Mouse (Mus musculus): Measurements from ENCODE around the gene Vmn2r90.

- TF ChIP-seq CTCF (conservative IDR thresholded peaks at IDR 0.05; ENCODE audit: insufficient read depth, insufficient read length, low read depth, low read length) (no peak), POLR2A (IDR thresholded peaks at IDR 0.05; ENCODE audit: low read depth, low read length) (no peak)
These were observed 48.3 kb upstream of the Vmn2r90 start for GRCm38 (mm10) chr17:17654997-17655828.
